Mouse (Mus musculus): ENCODE results near the gene Lbhd1.
A peak's percentile ranks its signal among the peaks of the same experiment; 100 is the strongest.

- TF ChIP-seq CTCF (IDR thresholded peaks at IDR 0.05; ENCODE audit: low read depth, low read length) (peak; percentile 50), POLR2A (IDR thresholded peaks at IDR 0.05; ENCODE audit: extremely low read depth, insufficient read depth, low read length) (no peak)
Measured at GRCm38 (mm10) chr19:8837251-8837791, 46.2 kb upstream of the Lbhd1 start, which contains the start of gene Bscl2.
